Mouse (Mus musculus): Measurements from ENCODE around the gene Slc33a1. TPM values are rescaled to one million over a fixed set of nuclear protein-coding genes. Genes with fewer than 3 reads are reported as not detected.

The Slc33a1 gene
- 12.7 and 14.6 TPM in 2 replicates for polyA plus RNA-seq (2012; rRNA removed)

DNA sequence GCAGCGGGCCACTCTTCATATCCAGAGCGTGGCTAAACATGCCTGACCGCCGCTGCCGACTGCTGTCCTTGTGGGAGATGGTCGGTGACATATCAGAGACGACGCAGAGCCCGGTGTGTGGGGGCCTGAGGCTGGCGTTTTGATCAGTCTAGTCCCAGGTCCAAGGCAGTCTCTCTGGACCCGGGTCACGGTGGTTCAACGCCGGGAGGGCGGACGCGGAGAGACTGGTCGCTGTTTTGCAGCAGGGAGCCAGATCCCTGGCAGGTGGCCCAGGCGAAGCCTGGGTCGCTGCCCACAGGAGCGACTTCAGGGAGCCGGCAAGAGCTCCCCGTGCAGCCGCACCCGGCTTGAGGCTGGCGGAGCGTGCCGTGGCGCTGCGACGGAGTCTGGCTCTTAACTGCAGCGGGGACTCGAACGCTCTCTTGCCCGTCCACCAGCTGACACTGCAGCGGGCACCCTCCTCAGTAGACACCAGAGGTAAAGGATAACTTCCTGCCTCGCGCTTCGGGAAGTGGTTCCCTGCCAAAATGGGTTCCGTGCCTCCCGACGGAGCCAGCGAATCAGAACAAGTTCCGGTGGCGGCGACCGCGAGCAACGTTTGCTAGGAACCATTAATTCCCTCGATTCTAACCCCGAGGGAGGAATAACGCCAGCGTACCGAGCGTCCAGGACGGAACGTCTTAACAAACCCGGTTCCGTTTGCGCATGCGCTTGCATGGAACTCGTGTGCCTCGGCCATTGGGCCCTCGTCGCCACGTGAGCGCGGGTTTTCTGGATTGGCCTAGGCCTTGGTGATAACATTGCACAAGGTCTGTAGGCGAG, at the start of gene Slc33a1:
TSS of gene Slc33a1 (minus strand) at position 669 of the 822 bp plus-strand sequence.

DNA sequence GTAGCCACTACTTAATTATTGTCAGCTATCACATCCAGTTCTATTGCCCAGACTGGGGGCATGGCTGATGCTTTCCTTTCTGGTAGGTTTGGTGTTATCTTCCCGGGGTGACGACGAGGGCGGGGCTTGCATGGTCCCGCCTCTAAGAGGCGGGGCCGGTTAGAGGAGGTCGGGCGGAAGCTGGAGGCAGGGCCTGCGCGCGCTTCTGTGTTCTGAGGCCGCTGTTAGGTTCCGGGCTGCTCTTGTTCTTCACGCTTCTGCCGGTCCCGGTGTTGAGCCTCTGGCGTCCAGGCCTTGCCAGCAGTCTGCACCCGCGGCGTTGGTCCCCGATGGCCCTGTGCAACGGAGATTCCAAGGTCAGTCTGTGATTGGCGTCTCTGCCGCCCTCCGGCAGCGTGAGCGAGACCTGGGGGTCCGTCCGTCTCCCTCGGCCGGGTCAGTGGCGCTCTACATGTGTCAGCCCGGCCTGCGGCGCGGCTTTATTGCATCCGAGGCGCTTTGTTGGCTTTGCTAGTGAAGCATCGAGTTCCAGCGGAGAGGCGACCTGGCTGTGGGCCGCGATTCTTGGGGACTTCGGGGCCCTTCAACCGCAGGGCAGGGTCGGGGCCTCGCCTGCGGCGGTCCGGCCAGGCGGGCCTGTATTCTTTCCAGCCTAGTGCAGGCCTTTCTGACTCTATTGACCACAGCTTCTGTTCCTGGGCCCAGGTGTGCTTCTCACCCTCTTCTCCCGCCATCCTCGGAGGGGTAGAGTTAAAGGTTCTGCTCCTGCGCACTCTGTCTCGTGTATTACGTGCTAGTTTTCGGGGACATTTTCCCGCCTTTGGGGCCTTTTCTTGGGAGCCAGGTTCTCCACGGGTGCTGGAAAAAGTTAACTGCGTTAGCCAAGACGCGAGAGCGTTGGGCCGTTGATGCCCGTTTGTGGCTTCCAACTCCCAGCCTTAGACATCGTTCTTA, 11.7 kb upstream of the Slc33a1 start, which contains the start of gene Gmps:
TSS of gene Gmps (plus strand) at position 152 of the 954 bp plus-strand sequence.

DNA sequence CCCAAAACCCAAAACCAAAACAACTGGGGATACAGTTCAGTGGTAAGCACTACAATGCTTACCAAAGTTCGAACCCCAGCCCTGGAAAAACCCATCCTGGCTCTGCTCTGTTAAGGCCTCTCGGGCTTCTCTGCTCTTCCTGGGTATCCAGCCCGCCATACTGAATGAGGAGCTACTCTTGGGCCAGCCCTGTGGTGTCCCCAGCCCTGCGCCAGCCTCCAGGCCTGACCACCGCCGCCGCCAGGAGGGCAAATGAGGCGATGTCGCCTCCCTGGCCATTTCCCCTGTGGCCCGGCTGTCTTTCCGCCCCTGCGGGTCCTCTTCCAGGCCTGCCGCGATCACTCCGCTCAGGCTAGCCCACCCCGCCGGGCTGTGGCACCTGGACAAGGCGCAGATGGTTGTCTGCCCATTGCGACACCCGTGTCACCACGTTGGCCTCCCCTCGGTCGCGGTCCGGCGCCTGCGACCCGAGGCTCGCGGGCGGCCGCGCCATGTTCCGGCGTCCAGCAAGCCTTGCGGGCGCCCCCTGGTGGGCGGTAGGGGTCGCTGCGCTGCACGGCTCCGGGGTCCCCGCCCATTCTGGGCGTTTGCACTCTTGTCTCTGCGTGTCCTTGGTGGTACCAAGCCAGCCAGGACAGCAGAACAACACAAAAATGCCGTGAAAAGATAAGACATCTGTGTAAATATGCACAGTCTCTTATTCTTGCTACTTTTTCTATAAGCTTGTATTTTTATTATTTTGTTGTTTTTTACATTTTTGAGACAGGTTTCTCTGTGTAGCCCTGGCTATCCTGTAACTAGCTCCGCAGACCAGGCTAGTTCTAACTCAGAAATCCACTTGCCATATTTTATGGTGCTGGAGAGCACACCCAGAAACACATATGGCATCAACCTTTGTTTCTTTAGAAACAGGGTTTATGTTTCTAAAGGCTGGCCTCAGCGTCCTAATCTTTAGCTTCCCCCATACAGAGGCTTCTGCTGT, 35.4 kb downstream of the Slc33a1 start, which contains the start of gene E130311K13Rik:
TSS of gene E130311K13Rik (minus strand) at position 595 of the 982 bp plus-strand sequence.

DNA sequence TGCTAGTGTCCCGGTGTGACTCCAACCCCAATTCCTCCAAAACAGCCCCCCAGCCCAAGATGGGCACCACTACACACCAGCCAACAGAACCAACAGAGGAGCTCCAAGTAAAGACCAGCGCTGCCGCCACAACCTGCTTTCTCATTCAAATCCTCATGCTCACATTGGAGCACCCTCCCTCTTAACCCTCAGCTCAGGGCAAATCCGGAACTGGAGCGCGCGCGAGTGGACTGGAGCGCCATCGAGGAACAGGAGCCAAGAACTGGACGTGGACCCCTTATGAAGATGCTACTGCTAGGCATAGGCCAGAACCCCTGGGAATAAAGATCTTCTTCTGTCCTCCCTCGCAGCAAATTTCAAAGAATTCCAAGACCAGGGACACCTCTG, 65.3 kb downstream of the Slc33a1 start, which contains the start of gene Plch1:
TSS of gene Plch1 (minus strand) at position 164 of the 387 bp plus-strand sequence.

Other genes starting within 250 kb of the Slc33a1 start
- gene Plch1, start 65.3 kb downstream of the Slc33a1 start, polyA plus RNA-seq (2012; rRNA removed), result 0.31 and 0.52 TPM in 2 replicates
- 0.88 and 1.3 TPM in 2 replicates for gene E130311K13Rik, start 35.3 kb downstream of the Slc33a1 start, polyA plus RNA-seq (2012; rRNA removed)
- 0.40 and 0.79 TPM in 2 replicates for gene Gmps, start 11.3 kb upstream of the Slc33a1 start, polyA plus RNA-seq (2012; rRNA removed)
- not detected in 2 replicates for gene Vmn2r1, start 116.8 kb upstream of the Slc33a1 start, polyA plus RNA-seq (2012; rRNA removed)
- gene Vmn2r2, start 177.2 kb upstream of the Slc33a1 start, polyA plus RNA-seq (2012; rRNA removed), result not detected in 2 replicates

Measured in stomach, adult 2 months (tissue).